Mouse (Mus musculus) MEL (cell line): ENCODE measurements around the gene 2610021A01Rik.

Experiments used
- CTCF ChIP-seq, 3 experiments: IDR thresholded peaks in 2 of 3; conservative IDR thresholded peaks in 1 of 3; 2 replicates each; pipeline ENCODE4 v1.5.1; 2011 to 2012; ENCODE audit warnings: low read length in 3 of 3, low read depth in 2 of 3, mild to moderate bottlenecking in 2 of 3, improper control_type of control experiment in 1 of 3, inconsistent platforms in 1 of 3, mixed read lengths in 1 of 3, moderate library complexity in 1 of 3; ENCODE audit not compliant: control insufficient read depth in 1 of 3, insufficient read depth in 1 of 3, poor library complexity in 1 of 3, severe bottlenecking in 1 of 3
- E2F4 ChIP-seq: IDR thresholded peaks from 2 replicates; pipeline ENCODE4 v1.6.1; 2011; ENCODE audit warnings: low read depth, low read length, improper control_type of control experiment, borderline replicate concordance
- EP300 ChIP-seq, 2 experiments: IDR thresholded peaks; 2 replicates each; pipeline ENCODE4 v1.6.1; 2011; ENCODE audit warnings: improper control_type of control experiment in 2 of 2, low read length in 2 of 2, low read depth in 1 of 2, mild to moderate bottlenecking in 1 of 2
- GATA1 ChIP-seq: IDR thresholded peaks from 2 replicates; pipeline ENCODE4 v1.6.1; 2011; ENCODE audit warnings: low read depth, low read length, improper control_type of control experiment
- HCFC1 ChIP-seq: IDR thresholded peaks from 2 replicates; pipeline ENCODE4 v1.6.1; 2012; ENCODE audit warnings: low read depth, mild to moderate bottlenecking, inconsistent platforms, low read length, improper control_type of control experiment, moderate library complexity
- JUND ChIP-seq: IDR thresholded peaks from 2 replicates; pipeline ENCODE4 v1.6.1; 2011; ENCODE audit warnings: low read depth, mild to moderate bottlenecking, improper control_type of control experiment, low read length
- MAFK ChIP-seq: IDR thresholded peaks from 2 replicates; pipeline ENCODE4 v1.6.1; 2011; ENCODE audit warnings: low read depth, mild to moderate bottlenecking, low read length, improper control_type of control experiment, borderline replicate concordance
- POLR2AphosphoS5 ChIP-seq: IDR thresholded peaks from 2 replicates; pipeline ENCODE4 v1.6.1; 2012; ENCODE audit warnings: low read depth, borderline replicate concordance, mild to moderate bottlenecking, inconsistent platforms, low read length, moderate library complexity, mixed read lengths
- TAL1 ChIP-seq: IDR thresholded peaks from 2 replicates; pipeline ENCODE4 v1.6.1; 2012; ENCODE audit warnings: mild to moderate bottlenecking, inconsistent platforms, low read length, moderate library complexity, mixed read lengths
- ZC3H11A ChIP-seq: IDR thresholded peaks from 2 replicates; pipeline ENCODE4 v1.6.1; 2012; ENCODE audit warnings: low read depth, mild to moderate bottlenecking, inconsistent platforms, low read length, improper control_type of control experiment
- ZKSCAN1 ChIP-seq: IDR thresholded peaks from 2 replicates; pipeline ENCODE4 v1.6.1; 2012; ENCODE audit warnings: low read depth, mild to moderate bottlenecking, inconsistent platforms, low read length, improper control_type of control experiment, moderate library complexity
- ZNF384 ChIP-seq: IDR thresholded peaks from 2 replicates; pipeline ENCODE4 v1.6.1; 2012; ENCODE audit warnings: low read depth, mild to moderate bottlenecking, inconsistent platforms, low read length, improper control_type of control experiment

DNA sequence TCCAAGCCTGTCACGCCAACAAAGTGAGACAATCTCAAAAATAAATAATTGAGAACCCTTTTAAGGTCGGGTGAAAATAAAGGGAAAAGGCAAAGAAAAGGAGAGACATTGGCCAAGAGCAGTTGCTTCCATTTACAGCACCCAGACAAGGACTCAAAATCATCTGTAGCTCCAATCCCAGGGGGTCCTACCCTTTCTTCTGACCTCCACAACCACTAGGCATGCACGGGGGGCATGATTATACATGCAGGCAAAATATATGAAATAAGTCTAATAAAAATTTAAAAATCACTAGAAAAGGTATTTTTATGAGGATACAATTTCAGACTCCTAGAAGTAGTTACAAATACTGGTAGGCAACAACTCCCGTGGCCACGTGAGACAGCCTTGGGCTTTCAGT, 415 bp upstream of the 2610021A01Rik start:
- TF ChIP-seq CTCF (IDR thresholded peaks at IDR 0.05 in 2 of 3, conservative IDR thresholded peaks at IDR 0.05 in 1 of 3; ENCODE audit: control insufficient read depth in 1 of 3, insufficient read depth in 1 of 3, low read depth in 2 of 3, low read length in 3 of 3, poor library complexity in 1 of 3, severe bottlenecking in 1 of 3) (no peak), GATA1 (no peak), JUND (no peak), ZKSCAN1 (no peak), ZC3H11A (no peak), E2F4 (no peak), ZNF384 (no peak), EP300 (IDR thresholded peaks at IDR 0.05; ENCODE audit: low read depth in 1 of 2, low read length in 2 of 2) (no peak), HCFC1 (no peak), TAL1 (no peak), POLR2AphosphoS5 (no peak), MAFK (no peak)
